Mouse (Mus musculus): ENCODE measurements around the gene Elfn1.
A peak's percentile ranks its signal among the peaks of the same experiment; 100 is the strongest.

Gene Elfn1

DNA sequence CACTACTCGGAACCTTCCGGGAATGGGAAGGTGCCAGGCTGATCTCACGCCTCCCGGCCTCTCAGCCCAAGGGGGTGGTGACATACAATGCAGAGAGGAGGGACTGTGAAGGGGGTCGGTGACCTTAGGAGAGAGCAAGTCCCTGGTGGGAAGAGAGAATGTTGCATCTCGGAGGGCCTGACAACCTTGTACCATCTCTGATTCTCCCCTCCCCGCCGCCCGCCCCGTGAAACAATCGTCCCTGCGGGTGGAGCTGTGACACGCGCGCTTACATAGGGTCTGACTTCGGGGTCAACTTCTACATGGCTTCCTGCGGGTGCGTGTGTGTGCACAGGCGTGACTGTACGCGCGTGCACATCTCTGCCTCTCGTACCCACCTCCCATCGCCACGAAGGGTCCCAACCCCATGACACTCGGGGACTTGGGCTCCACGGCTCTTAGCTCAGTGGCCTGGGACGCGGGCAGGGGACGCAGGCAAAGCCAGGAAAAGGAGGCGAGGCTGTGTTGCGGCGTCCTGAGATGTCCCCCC lies at the start of gene Elfn1:
Gene Elfn1 (plus strand): TSS at position 230 of the 529 bp plus-strand sequence.
- no peak for DNase-seq (ENCODE audit: low read depth, low spot score)

- no peak for DNase-seq (ENCODE audit: low read depth, low spot score)
Measured at GRCm38 (mm10) chr5:139860328-139861104, 47.2 kb upstream of the Elfn1 start.

DNA sequence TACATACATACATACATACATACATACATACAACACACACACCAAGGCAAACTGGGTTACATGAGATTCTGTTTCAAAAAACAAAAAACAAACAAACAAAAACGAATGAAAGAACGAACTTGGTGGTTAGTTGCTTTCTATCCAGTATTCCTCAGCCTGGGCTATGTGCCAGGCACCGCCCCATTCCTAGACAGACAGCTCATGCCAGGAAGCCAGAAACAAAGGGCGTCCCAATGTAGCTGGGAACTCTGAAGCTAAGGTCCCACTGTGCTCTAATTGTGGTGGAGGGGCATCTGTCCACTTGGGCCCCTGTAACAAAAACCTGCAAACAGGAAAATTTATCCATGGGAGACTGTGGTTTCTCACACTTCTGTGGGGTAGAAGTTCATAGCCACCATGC lies 45.0 kb upstream of the Elfn1 start:
- DNase-seq (ENCODE audit: low read depth, low spot score) = no peak

DNA sequence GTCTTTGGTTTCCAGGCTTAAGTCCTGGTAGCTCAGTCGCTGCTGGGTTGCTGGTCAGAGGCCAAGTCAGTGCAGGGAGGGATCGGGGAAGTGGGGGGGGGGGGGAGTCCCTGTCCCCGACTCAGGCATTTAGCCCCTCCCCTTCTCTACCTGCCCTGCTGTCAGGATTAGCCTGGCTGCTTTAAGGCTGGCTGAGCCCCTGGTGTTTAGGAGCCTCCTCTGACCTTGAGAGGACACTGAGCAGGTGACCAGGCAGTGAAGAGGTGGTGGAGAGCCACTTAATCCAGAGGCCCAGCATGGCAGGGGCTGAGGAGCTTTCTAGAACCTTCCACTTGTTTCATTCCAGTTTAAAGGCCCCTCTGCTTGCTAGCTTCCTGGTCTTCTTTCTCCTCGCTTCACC lies 36.9 kb upstream of the Elfn1 start:
- peak; percentile 90 for DNase-seq (ENCODE audit: low read depth, low spot score)

- DNase-seq (ENCODE audit: low read depth, low spot score) = no peak
Measured at GRCm38 (mm10) chr5:139871526-139871925, 36.2 kb upstream of the Elfn1 start.

GRCm38 (mm10) chr5:139877563-139877962 lies 30.2 kb upstream of the Elfn1 start:
- DNase-seq (ENCODE audit: low read depth, low spot score) = no peak

GRCm38 (mm10) chr5:139879694-139880093 lies 28.0 kb upstream of the Elfn1 start:
- DNase-seq (ENCODE audit: low read depth, low spot score) = no peak

- no peak for DNase-seq (ENCODE audit: low read depth, low spot score)
Measured at GRCm38 (mm10) chr5:139881161-139881560, 26.6 kb upstream of the Elfn1 start.

- DNase-seq (ENCODE audit: low read depth, low spot score) = no peak
Measured at GRCm38 (mm10) chr5:139888624-139889023, 19.1 kb upstream of the Elfn1 start.

DNA sequence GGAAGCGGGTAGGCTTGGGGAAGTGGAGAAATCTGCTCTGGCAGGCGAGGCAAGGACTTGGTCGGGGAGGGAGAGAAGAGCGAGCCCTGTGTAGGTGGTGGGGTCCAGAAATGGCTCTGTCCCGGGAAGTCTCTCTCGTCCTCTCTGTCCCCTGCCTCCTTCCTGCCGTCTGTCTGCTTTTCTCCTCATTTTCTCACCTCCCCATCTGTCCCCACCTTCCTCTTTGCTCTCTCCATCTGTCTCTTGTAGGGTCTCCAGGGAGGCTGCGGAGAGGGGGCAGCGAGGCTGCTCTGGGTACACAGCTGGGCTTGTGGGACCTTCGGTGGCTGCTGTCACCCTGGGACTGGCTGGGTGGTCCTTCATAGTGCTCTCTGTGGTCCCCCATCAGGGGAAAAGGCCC lies 18.4 kb upstream of the Elfn1 start:
- DNase-seq (ENCODE audit: low read depth, low spot score) = no peak

DNA sequence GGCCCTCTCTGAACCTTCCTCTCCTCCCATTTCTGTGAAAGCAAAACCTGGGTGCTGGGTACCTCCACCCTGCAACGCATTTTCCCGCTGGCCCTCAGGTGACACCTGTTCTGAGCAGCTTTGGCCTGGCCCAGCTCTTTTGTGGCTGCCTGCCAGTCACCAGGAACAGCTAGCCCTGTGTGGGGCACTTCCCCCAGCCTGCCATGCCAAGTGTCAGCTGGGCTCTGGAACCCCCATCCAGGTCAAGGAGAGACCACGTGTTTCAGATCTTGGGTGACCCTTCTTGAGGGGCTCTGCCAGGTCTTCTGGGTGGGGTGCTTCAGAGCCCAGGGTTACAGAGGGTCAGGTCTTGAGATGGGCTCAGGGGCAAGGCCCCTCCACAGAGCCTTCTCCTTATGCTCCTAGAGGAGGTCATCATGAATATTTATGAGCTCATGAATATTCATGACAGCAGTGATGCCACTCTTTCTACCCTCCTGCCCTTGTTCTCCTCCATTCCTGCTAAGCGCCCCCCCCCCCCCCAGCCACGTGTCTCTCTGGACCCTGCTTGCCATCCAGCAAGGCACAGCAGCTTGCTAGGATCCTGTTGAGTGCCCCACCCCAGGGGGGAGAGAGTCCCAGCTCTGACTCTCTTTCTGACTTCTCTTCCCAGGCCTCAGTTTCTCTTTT lies 15.3 kb upstream of the Elfn1 start:
- DNase-seq (ENCODE audit: low read depth, low spot score) = no peak

- DNase-seq (ENCODE audit: low read depth, low spot score) = no peak
Measured at GRCm38 (mm10) chr5:139892995-139893345, 14.8 kb upstream of the Elfn1 start.

DNA sequence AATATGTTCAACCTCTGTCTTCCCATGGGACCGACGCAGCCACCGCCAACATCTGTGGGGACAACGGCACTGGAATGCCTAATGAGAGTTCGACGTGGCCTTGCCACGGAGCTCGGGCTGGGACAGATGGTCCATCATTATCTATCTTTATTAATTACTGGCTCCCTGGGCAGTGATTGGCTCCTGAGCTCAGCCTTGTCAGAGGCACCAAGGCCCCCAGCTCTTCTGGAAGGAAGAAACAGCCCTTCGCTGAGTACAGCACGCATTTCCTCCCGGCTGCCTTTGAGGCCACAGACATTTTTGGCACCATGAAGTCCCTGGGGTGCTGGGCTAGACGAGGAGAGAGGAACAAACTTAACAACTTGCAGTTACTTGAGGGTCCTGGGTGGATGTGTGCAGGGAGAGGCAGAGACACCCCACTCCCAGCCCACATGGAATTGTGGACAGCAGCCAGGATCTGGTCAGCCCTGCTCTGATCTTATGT lies 13.7 kb upstream of the Elfn1 start:
- DNase-seq (ENCODE audit: low read depth, low spot score) = no peak

DNA sequence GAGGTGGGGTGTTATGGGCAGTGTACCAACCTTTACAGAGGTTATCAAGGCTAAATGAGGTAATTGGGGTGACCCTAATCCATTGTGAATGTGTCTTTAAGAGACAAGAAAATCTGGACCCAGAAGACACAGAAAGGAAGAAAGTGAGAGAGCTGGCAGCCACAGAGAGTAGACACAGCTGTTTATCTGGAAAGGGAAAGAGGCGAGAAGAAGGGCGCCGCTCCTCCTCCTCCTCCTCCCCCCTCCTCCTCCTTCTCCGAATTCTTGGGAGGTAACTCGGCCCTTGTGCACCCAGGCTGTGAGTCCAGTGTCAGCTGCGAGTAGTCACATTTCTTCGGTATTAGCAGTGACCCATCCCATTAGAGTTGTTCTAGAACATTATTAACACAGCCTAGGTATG lies 8.7 kb upstream of the Elfn1 start:
- no peak for DNase-seq (ENCODE audit: low read depth, low spot score)

GRCm38 (mm10) chr5:139905121-139905520 lies 2.6 kb upstream of the Elfn1 start:
- DNase-seq (ENCODE audit: low read depth, low spot score) = no peak

DNA sequence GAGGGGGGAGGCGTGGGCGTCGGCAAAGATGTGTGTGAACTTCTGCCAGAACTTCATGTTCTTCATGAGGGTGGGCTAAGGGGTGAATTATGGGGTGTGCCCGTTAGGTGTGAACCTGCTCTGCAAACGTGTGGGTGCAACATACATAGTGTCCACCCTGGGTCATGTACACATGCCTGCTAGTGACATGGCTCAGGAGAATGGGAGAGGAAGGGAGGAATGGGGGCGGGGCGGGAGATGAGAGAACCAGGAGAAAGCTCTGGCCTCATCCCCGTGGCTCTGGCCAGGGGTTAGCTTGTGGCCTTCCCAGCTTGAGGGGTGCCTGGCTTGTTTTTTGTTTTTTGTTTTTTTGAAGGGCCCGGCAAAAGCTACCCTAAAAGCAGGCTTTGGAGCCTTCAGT lies 1.2 kb upstream of the Elfn1 start:
- DNase-seq (ENCODE audit: low read depth, low spot score) = no peak

DNA sequence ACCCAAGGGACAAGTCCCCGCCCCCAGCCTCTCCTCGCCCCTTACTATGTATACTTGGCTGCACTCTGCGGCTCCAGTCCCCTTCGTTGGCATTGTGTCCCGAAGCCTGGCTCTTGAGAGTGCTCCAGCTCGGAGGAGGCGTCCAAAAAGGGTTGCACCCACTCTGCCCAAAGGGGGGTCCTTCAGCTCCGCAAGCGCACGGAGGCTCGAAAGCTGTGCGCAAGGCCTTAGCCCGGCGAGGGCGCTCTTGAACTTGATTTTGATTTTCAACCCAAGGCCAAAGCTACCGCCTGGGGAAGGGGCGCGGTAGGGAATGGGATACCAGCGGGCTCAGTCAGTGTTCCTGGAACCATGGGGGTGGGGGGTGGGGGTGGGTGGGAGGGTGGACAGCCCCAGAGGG lies 502 bp upstream of the Elfn1 start:
- DNase-seq (ENCODE audit: low read depth, low spot score) = no peak

- DNase-seq (ENCODE audit: low read depth, low spot score) = no peak
Measured at GRCm38 (mm10) chr5:139908243-139908810, 584 bp downstream of the Elfn1 start.

DNA sequence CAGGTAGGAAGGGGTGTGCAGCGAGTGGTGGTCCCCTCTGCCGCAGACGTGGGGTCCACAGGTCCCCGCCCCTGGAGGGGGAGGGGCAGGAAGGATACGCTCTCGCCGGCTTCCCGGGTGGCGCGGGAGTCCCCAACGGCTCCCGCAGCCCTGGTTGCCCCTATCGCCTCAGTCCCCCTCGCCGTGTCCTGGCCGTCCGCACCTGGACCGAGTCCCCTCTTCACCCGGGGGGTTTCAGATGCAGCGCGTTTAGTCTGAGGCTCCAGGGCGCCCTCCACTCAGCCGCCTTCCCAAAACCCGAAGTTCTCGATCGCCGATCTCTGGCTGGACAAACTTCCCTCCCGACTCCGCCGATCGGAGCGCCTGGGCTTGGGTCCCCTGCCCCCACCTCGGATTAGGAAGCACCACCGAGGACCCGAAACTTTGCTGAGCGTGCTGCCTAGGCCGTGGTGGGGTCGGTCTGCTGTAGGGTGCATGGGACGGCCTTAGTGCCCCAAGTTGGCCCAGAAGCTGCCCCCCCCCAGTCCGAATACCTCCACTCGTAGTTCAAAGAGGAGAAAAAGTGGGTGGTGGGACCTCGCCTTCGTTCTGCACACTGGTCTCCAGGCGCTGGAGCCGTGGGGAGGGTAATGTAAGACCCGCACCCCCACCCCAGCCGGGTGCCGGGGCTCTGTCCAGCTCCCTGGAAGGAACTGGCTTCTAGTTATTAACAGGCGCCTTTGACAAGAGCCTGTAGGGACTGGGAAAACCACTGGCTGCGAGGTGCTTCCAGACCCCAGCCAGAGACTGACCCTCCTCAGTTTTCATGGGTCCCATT lies 1.3 kb downstream of the Elfn1 start:
- no peak for DNase-seq (ENCODE audit: low read depth, low spot score)

- no peak for DNase-seq (ENCODE audit: low read depth, low spot score)
Measured at GRCm38 (mm10) chr5:139909710-139910550, 2.2 kb downstream of the Elfn1 start.

- DNase-seq (ENCODE audit: low read depth, low spot score) = no peak
Measured at GRCm38 (mm10) chr5:139910755-139911300, 3.1 kb downstream of the Elfn1 start.

Data from retina, adult 2 months (tissue).